ENCODE assay signal across 9 mouse cellular contexts in the genomic region with DNA sequence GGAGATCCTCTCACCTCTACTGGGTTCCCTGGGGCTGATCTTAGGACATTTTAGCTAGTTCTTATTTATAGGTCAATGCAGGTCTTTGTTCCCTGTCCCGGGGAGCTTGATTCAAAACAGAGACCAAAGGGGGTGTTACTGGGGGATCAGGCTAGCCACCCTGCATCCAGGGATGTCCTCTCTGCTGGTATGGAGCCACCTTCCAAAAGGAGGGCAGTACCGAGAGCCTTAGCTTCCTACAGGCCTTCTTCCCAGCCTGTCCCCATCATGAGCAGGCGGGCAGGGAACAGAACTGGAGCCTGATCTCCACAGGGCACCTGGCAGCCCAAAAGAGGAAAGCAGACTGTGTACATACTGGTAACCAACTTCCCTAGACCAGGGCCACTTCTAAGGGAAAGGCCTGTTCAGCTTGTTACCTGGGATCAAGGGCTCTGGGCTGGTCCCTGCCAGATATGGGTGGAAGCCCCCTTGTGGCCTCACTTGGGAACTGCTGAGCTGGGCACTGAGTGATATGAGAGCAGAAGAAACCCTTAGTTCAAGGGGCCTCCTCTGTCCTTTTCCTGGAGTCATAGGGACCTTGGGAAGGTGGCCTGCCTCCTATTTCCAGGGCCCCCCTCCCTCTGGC. TPM values are rescaled to one million over a fixed set of nuclear protein-coding genes. Genes with fewer than 3 reads are reported as not detected.
DNase-seq lines count a peak whose midpoint lies in the region; ATAC-seq lines count a peak whose summit lies in the region.
"Had no signal": no experiment of that assay in that cellular context is flagged by ENCODE, and none has a peak within 500 bp of the region (broad histone marks: within the 10 kb centered on the region; RNA-seq: fewer than 3 reads in every experiment).

No protein-coding gene starts in this region.

- H3K27ac ChIP-seq in hindbrain, embryonic 11.5 days (ENCODE audit: low read depth, low read length), result no peak overlapping the region
- no peak overlapping the region for H3K27ac ChIP-seq in hindbrain, embryonic 14.5 days
- H3K27ac ChIP-seq in midbrain, embryonic 12.5 days (replicated peaks), result no peak overlapping the region
- no peak overlapping the region for H3K27ac ChIP-seq in stomach, embryonic 16.5 days (ENCODE audit: low read length)
- H3K27ac ChIP-seq: macrophage had no signal

- no peaks in the 10 kb centered on the region for H3K27me3 ChIP-seq in hindbrain, embryonic 11.5 days (ENCODE audit: control insufficient read depth, insufficient read depth, low read length)
- H3K27me3 ChIP-seq in hindbrain, embryonic 14.5 days (ENCODE audit: control insufficient read depth, insufficient read depth, low read length), result no peaks in the 10 kb centered on the region
- H3K27me3 ChIP-seq in midbrain, embryonic 12.5 days, result no peaks in the 10 kb centered on the region
- H3K27me3 ChIP-seq in stomach, embryonic 16.5 days (ENCODE audit: control insufficient read depth, insufficient read depth, low read length), result no peaks in the 10 kb centered on the region

- no peak overlapping the region for H3K9ac ChIP-seq in hindbrain, embryonic 11.5 days (ENCODE audit: low read depth, low read length)
- no peak overlapping the region for H3K9ac ChIP-seq in hindbrain, embryonic 14.5 days
- no peak overlapping the region for H3K9ac ChIP-seq in midbrain, embryonic 12.5 days (replicated peaks)
- no peak overlapping the region for H3K9ac ChIP-seq in stomach, embryonic 16.5 days (ENCODE audit: low read length)

- no peaks in the 10 kb centered on the region for H3K36me3 ChIP-seq in hindbrain, embryonic 11.5 days (ENCODE audit: control insufficient read depth, insufficient read depth, low read length)
- no peaks in the 10 kb centered on the region for H3K36me3 ChIP-seq in hindbrain, embryonic 14.5 days (replicated peaks; ENCODE audit: control insufficient read depth, insufficient read depth)
- H3K36me3 ChIP-seq in midbrain, embryonic 12.5 days, result peaks cover 3% of the 10 kb centered on the region; the same call in 1 of the 2 replicates
- H3K36me3 ChIP-seq in stomach, embryonic 16.5 days (ENCODE audit: control insufficient read depth, insufficient read depth, low read length), result no peaks in the 10 kb centered on the region

- H3K9me3 ChIP-seq in hindbrain, embryonic 11.5 days (ENCODE audit: control insufficient read depth, low read length), result no peaks in the 10 kb centered on the region
- H3K9me3 ChIP-seq in hindbrain, embryonic 14.5 days (ENCODE audit: control insufficient read depth, low read length), result no peaks in the 10 kb centered on the region
- no peaks in the 10 kb centered on the region for H3K9me3 ChIP-seq in midbrain, embryonic 12.5 days
- H3K9me3 ChIP-seq in stomach, embryonic 16.5 days (replicated peaks; ENCODE audit: control insufficient read depth, low read length), result no peaks in the 10 kb centered on the region

- peak; percentile 77 for DNase-seq in hindbrain, embryonic 11.5 days (ENCODE audit: low spot score)
- no peak for DNase-seq in hindbrain, embryonic 14.5 days (ENCODE audit: low spot score)
- DNase-seq in ES-CJ7 (ENCODE audit: low read depth, low spot score), result peak; percentile 80
- DNase-seq in cerebellum, postnatal 14 days, result peak; percentile 81 to 88
- peak; percentile 67 for DNase-seq in gastrocnemius, postnatal 10 days
- DNase-seq in layer of hippocampus, postnatal 36 days, result peak; percentile 45

- WGBS in hindbrain, embryonic 11.5 days, result 88% methylated on average over 3 of the region's 3 CpGs
- 94% methylated on average over 3 of the region's 3 CpGs for WGBS in hindbrain, embryonic 14.5 days
- WGBS in midbrain, embryonic 12.5 days, result 92% methylated on average over 3 of the region's 3 CpGs
- WGBS in stomach, embryonic 16.5 days, result 89% methylated on average over 3 of the region's 3 CpGs

- peak; percentile 13; the same call in 1 of the 2 replicates for ATAC-seq in hindbrain, embryonic 11.5 days (ENCODE audit: low FRiP score)
- ATAC-seq in hindbrain, embryonic 14.5 days (ENCODE audit: low FRiP score), result no peak
- ATAC-seq in midbrain, embryonic 12.5 days (ENCODE audit: low FRiP score, low read depth), result peak; percentile 45; the same call in 1 of the 2 replicates
- ATAC-seq in stomach, embryonic 16.5 days (ENCODE audit: insufficient read depth, low FRiP score), result peak; percentile 59; the same call in 1 of the 2 replicates

- H3K4me3 ChIP-seq in hindbrain, embryonic 11.5 days (ENCODE audit: low read depth, low read length), result no peak overlapping the region
- H3K4me3 ChIP-seq in hindbrain, embryonic 14.5 days (replicated peaks; ENCODE audit: low read length), result no peak overlapping the region
- H3K4me3 ChIP-seq in midbrain, embryonic 12.5 days, result no peak overlapping the region
- no peak overlapping the region for H3K4me3 ChIP-seq in stomach, embryonic 16.5 days (replicated peaks; ENCODE audit: low read length)

- H3K4me2 ChIP-seq in hindbrain, embryonic 11.5 days (replicated peaks; ENCODE audit: low read depth, low read length), result no peak overlapping the region
- no peak overlapping the region for H3K4me2 ChIP-seq in hindbrain, embryonic 14.5 days (replicated peaks)
- H3K4me2 ChIP-seq in midbrain, embryonic 12.5 days (replicated peaks), result no peak overlapping the region
- H3K4me2 ChIP-seq in stomach, embryonic 16.5 days (ENCODE audit: low read depth, low read length), result no peak overlapping the region

- H3K4me1 ChIP-seq in hindbrain, embryonic 11.5 days (replicated peaks; ENCODE audit: control insufficient read depth, insufficient read depth, low read length), result no peaks in the 10 kb centered on the region
- H3K4me1 ChIP-seq in hindbrain, embryonic 14.5 days (replicated peaks; ENCODE audit: control insufficient read depth, insufficient read depth, low read length), result no peaks in the 10 kb centered on the region
- H3K4me1 ChIP-seq in midbrain, embryonic 12.5 days, result no peaks in the 10 kb centered on the region
- no peaks in the 10 kb centered on the region for H3K4me1 ChIP-seq in stomach, embryonic 16.5 days (ENCODE audit: control insufficient read depth, insufficient read depth, low read length)

RNA-seq across cellular contexts. Expression of gene Masp2, which starts 2.3 kb away (rescaled TPM):
- polyA plus RNA-seq in hindbrain, embryonic 11.5 days (2014; fragmentation: Nextera tagmentation; extraction: Ambion mirVana), result 0.15 and 0.25 TPM in 2 replicates
- 0.20 and 1.2 TPM in 2 replicates for polyA plus RNA-seq in hindbrain, embryonic 14.5 days (2014; fragmentation: Nextera tagmentation; extraction: Ambion mirVana)
- total RNA-seq in gastrocnemius, postnatal 10 days (2021), result under 1 TPM; 0.16 to 0.54 TPM
- 1 to 10 TPM; 3.2 to 4.1 TPM for total RNA-seq in layer of hippocampus, postnatal 36 days (2021)
- polyA plus RNA-seq in midbrain, embryonic 12.5 days (2016; fragmentation: Nextera tagmentation; extraction: Ambion mirVana), result 0.21 TPM in 1 of 2 replicates, not detected in the other
- 1.4 and 1.8 TPM in 2 replicates for polyA plus RNA-seq in stomach, embryonic 16.5 days (2015; fragmentation: Nextera tagmentation; extraction: Ambion mirVana)

RNA-seq across cellular contexts. Expression of gene Srm, which starts 13.3 kb away (rescaled TPM):
- polyA plus RNA-seq in hindbrain, embryonic 11.5 days (2014; fragmentation: Nextera tagmentation; extraction: Ambion mirVana), result 156 and 160 TPM in 2 replicates
- 180 and 191 TPM in 2 replicates for polyA plus RNA-seq in hindbrain, embryonic 14.5 days (2014; fragmentation: Nextera tagmentation; extraction: Ambion mirVana)
- total RNA-seq in gastrocnemius, postnatal 10 days (2021), result 10 to 100 TPM; 25.4 to 32.8 TPM
- 10 to 100 TPM; 68.4 to 70.0 TPM for total RNA-seq in layer of hippocampus, postnatal 36 days (2021)
- 146 and 148 TPM in 2 replicates for polyA plus RNA-seq in midbrain, embryonic 12.5 days (2016; fragmentation: Nextera tagmentation; extraction: Ambion mirVana)
- polyA plus RNA-seq in stomach, embryonic 16.5 days (2015; fragmentation: Nextera tagmentation; extraction: Ambion mirVana), result 165 and 166 TPM in 2 replicates

RNA-seq across cellular contexts. Expression of gene Tardbp, which starts 22.2 kb away (rescaled TPM):
- 199 and 210 TPM in 2 replicates for polyA plus RNA-seq in hindbrain, embryonic 11.5 days (2014; fragmentation: Nextera tagmentation; extraction: Ambion mirVana)
- polyA plus RNA-seq in hindbrain, embryonic 14.5 days (2014; fragmentation: Nextera tagmentation; extraction: Ambion mirVana), result 80.4 and 91.1 TPM in 2 replicates
- 100 to 1,000 TPM; 130 to 172 TPM for total RNA-seq in gastrocnemius, postnatal 10 days (2021)
- total RNA-seq in layer of hippocampus, postnatal 36 days (2021), result 100 to 1,000 TPM; 218 to 224 TPM
- 380 and 385 TPM in 2 replicates for polyA plus RNA-seq in midbrain, embryonic 12.5 days (2016; fragmentation: Nextera tagmentation; extraction: Ambion mirVana)
- 284 and 286 TPM in 2 replicates for polyA plus RNA-seq in stomach, embryonic 16.5 days (2015; fragmentation: Nextera tagmentation; extraction: Ambion mirVana)

RNA-seq across cellular contexts. Expression of gene Gm572, which starts 38.5 kb away (rescaled TPM):
- not detected in 2 replicates for polyA plus RNA-seq in hindbrain, embryonic 11.5 days (2014; fragmentation: Nextera tagmentation; extraction: Ambion mirVana)
- polyA plus RNA-seq in hindbrain, embryonic 14.5 days (2014; fragmentation: Nextera tagmentation; extraction: Ambion mirVana), result not detected in 2 replicates
- total RNA-seq in gastrocnemius, postnatal 10 days (2021), result 1 to 10 TPM; 6.9 to 8.6 TPM
- total RNA-seq in layer of hippocampus, postnatal 36 days (2021), result not detected
- polyA plus RNA-seq in midbrain, embryonic 12.5 days (2016; fragmentation: Nextera tagmentation; extraction: Ambion mirVana), result not detected in 2 replicates
- polyA plus RNA-seq in stomach, embryonic 16.5 days (2015; fragmentation: Nextera tagmentation; extraction: Ambion mirVana), result 0.09 TPM in 1 of 2 replicates, not detected in the other
- polyA plus RNA-seq: macrophage had no signal

RNA-seq across cellular contexts. Expression of gene Exosc10, which starts 46.4 kb away (rescaled TPM):
- polyA plus RNA-seq in hindbrain, embryonic 11.5 days (2014; fragmentation: Nextera tagmentation; extraction: Ambion mirVana), result 93.9 and 106 TPM in 2 replicates
- 85.9 and 98.4 TPM in 2 replicates for polyA plus RNA-seq in hindbrain, embryonic 14.5 days (2014; fragmentation: Nextera tagmentation; extraction: Ambion mirVana)
- 10 to 100 TPM; 27.0 to 32.7 TPM for total RNA-seq in gastrocnemius, postnatal 10 days (2021)
- total RNA-seq in layer of hippocampus, postnatal 36 days (2021), result 10 to 100 TPM; 50.5 to 52.7 TPM
- polyA plus RNA-seq in midbrain, embryonic 12.5 days (2016; fragmentation: Nextera tagmentation; extraction: Ambion mirVana), result 96.4 and 97.8 TPM in 2 replicates
- 76.3 and 77.1 TPM in 2 replicates for polyA plus RNA-seq in stomach, embryonic 16.5 days (2015; fragmentation: Nextera tagmentation; extraction: Ambion mirVana)
